Mouse (Mus musculus) cerebellum, postnatal 4 days (tissue): ENCODE results near the gene Palm.

Source experiments
- DNase-seq, 2 experiments: peaks; one replicate each; pipeline ENCODE4 v3.0.0; 2022; ENCODE audit warnings: low spot score in 2 of 2, mixed read lengths in 1 of 2

Palm gene

DNA sequence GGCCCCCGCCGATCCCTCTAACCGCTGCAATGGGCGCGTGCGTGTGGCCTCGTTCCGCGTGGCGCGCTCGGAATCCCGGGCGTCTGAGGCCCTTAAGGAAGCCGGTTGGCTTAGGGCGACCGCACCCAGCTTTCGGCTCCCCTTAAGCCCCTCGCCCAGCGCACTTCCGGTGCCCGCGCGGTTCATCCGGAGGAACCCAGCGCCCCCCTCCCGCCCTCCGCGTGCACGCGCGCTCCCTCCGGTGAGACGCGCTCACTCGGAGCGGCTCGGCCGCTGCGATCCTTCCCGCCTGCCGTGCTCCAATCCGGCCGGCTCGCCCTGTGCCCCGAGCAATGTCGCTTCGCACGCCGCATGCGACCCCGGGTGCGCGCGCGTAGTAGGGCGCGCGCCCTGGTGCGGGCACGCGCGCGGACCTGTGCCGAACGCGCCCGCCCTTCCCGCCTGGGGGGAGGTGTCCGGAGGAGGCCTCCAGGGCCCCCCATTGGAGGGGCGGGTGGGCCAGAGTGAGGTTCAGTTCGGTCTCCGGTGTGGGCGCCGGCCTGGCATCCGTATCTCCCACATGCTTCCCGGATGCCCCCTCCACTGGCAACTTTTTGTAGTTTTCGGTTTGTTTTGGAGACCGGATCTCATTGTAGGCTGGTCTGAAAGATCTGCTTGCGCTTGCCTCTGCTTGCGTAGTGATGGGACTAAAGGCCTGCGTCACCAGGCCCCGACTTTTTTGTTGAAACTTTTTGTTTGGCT lies 61.6 kb downstream of the Palm start:
- DNase-seq, result peak in 1 of 2 experiments; percentile 75

DNA sequence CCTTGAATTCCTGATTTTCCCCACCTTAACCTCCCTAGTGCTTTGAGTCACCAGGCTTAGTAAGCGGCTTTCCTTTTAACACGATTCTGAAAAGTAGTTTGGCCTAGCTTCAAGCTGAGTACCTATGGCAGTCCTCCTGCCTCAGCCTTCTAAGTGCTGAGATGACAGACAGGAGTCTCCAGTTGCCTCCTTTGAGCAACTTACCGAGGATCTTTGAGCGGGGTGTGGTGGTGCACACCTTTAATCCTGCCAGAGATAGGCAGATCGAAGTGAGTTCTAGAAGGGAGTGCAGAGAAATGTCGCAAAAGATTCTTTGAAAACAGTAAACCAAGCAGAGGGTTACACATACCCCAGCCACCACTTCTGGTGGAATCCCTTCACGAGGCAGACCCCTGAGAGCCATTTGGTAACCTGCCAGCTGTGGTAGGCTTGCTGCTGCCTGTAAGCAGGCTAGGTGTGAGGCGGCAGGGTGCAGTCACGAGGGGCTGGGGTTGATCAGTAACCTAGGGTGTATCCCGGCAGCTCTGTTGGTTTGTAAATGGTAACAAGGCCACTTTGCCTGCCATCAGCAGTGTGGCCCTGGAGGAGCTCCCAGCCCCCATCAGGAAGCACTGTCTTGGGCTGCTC lies 62.3 kb downstream of the Palm start:
- DNase-seq, result no peak

DNA sequence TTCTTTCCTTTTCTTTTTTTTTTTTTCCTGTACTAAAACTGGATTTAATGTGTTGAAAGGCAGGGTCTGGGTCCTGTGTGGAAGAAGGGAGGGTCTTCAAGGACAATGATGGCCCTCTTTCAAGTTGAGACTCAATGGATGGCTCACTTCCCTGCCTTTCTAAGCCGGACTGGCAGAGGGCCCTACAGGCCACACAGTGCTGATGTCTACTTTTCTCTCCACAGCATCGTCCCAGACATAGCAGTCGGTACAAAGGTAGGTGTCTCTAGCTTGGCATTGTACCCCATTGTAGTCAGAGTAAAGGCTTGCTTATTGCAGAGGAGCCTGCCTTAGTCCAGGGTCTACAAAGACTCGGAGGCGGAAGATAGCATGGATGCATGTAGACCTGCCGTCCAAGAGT lies 62.9 kb downstream of the Palm start:
- DNase-seq, result no peak

GRCm38 (mm10) chr10:79856704-79857451 lies 63.5 kb downstream of the Palm start:
- no peak for DNase-seq

- DNase-seq, result peak in 1 of 2 experiments; percentile 46
Observed at GRCm38 (mm10) chr10:79857452-79857811, 64.1 kb downstream of the Palm start.

DNA sequence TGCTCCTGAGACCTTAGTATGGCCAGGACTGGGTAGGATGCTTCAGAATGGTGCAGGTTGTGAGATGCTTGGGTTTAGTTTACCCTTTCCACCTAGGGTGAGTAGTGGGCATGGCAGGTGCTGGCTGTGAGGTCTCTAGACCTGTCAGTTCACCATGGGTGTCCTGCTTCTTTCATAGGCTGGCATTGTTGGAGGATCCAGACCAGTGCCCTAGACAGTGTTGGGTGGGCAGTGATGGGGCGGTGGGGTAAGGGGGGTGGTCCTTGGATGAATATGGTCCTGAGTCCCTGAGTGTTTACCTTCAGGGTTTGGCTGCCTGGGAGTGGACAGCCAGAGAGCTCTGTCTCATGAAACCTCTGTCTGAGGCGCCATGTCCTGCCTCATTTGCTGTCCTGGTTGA lies 64.5 kb downstream of the Palm start:
- DNase-seq, result no peak

GRCm38 (mm10) chr10:79858416-79859074 lies 65.2 kb downstream of the Palm start:
- peak in 1 of 2 experiments; percentile 86 for DNase-seq

- DNase-seq, result no peak
Observed at GRCm38 (mm10) chr10:79859116-79859515, 65.7 kb downstream of the Palm start.

GRCm38 (mm10) chr10:79860079-79860911 lies 66.9 kb downstream of the Palm start:
- DNase-seq, result no peak

DNA sequence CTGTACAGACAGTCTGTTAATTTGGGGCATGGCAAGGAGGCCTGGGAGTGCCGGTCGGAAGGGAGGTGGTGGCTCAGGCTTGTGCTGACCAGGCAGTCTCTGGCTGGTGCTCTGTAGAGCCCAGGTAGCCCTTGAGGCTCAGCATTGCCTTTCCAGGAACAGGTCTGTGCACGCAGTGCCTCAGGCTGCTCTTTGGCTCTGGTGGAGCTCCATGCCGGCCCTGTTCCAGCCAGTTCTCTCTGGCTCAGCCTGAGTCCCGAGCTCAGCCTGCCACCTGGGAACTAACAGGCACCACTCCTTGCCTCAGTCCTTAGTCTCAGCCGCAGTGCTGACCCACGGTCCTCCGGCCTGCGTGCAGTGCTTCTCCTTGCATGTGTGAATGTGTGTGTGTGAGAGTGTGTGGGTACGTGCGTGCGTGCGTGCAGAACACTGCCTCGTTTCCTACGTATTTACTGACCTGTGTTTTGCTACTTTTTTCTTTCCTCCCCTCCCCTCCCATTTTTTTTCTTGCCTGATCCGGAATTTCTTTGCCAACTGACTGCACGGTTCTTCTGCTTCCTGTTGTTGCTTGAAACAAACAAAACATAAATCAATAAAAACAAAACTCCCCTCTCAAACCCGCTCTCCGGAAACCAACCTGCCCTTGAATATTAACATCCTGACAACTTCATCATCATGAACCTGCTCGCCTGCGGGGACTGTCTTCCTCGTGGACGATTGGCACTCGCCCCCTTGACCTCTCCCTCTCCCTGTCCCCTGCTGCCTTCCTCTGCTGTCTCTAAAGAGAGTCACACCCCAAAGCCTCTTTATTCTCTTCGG lies 68.1 kb downstream of the Palm start:
- no peak for DNase-seq

DNA sequence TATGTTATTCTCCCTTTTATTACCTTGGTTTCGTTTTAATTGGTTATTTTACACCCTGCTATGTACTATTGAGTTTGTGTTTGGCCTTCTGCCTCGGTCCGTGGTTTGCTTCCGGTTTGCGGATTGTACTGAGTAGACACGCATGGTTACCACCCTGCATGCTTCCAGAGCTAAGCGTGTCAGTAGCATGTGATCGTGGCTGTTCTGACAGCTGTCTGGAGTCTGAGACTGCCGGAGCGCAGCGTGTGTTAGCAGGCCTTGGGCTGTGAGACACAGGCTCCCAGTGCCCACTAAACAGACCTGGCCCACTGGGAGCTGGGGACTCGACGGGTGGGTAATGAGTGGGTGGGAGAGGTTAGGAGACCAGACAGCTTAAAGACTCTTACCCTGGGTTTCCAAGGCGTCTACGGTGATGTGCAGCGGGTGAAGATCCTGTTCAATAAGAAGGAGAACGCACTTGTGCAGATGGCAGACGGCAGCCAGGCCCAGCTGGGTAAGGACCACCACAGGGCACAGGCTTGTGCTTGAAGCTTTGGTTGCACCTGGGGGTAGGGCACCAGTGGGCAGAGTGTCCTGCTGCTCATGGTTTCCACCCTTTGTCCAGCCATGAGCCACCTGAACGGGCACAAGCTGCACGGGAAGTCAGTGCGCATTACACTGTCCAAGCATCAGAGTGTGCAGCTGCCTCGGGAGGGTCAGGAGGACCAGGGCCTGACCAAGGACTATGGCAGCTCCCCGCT lies 68.8 kb downstream of the Palm start:
- DNase-seq, result no peak

GRCm38 (mm10) chr10:79862925-79863324 lies 69.6 kb downstream of the Palm start:
- no peak for DNase-seq

DNA sequence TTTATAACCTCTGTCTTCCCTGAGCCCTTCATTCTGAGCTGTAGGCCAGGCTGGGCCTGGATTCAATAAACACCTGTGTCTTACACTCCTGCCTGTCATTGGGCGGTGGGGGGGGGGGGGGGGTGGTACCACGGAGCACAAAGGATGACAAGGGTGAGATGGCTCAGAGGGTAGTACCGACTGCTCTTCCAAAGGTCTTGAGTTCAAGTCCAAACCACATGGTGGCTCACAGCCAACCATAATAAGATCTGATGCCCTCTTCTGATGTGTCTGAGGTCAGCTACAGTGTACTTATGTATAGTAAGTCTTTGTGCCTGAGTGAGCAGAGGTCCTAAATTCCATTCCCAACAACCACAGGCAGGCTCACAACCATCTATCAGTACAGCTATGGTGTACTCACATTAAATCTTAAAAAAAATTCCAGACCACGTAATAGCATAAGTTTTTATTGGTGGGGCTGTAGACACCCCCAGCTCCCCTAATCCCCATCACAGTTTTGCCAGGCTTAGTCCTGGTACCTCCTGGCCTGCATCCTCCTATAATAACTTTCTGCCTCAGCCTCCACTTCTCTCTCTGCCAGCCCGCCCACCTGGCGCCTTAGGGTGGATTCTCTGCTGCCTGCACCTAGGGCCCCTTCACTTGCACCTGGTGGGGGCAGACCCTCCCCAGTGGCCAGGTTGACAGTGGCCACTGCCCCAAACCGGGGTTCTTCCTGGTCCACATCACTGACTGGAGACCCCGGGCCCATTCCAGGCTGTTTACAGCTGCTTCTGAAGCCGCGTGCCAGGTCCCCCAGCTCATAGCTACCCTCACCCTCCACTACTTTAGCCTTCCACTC lies 71.2 kb downstream of the Palm start:
- DNase-seq, result no peak

DNA sequence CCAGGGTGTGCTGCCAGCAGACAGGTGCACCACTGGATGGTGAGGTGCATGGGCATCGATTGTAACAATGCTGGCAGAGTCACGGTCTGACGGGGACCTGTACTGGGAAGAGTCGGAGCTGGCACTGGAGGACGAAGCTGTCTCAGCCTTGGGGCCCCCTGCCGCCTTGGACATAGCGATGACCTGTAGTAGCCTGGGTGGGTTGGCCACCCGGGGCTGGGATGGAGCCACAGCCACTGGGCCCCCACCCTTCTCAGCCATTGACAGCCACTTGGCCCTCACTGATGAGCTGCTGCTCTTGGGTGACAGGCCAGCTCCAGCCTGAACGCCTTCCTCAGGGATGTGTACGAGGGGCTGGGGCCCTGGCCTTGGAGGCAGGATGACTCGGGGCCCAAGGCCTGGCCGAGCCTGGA lies 71.8 kb downstream of the Palm start:
- no peak for DNase-seq

- no peak for DNase-seq
Observed at GRCm38 (mm10) chr10:79865801-79866295, 72.5 kb downstream of the Palm start.

DNA sequence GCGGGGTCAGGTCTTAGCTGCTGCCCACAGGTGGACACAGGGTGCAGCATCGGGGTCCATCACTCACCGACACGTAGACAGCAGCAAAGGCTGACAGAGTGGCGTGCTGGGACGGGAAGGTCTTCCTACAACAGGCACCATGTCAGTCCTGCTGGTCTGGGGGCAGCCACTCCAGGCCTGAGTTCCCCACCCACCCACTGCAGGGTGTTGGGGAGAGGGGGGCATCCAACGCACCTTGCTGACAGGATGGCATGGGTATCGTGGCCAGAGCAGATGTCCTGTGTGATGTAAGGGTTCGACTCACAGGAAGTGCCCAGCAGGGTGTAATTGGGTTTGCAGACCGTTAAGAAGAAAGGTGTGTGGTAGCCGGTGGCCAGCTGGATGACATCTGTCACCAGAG lies 73.2 kb downstream of the Palm start:
- no peak for DNase-seq
